ENCODE assay signal across 18 mouse cellular contexts in the genomic region with DNA sequence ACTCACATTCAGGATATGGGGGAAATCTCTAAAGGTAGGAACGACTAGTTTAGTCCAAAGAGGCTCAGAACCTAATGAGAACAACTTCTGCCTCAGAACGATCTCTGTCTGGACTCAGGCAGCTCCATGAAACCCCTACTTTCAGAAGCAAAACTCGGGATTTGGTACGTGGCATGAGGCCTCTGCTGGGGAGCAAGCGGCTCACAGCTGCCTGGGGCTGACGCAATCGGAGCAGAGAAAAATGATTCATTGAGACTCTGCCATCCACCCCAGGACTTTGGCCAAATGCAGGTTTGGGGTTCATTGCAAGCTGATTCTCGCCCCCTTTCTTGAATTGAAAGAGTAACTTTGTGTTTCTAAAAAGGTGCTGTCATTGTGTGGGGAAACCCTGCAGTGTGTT. TPM values are rescaled to one million over a fixed set of nuclear protein-coding genes. Genes with fewer than 3 reads are reported as not detected.
DNase-seq lines count a peak whose midpoint lies in the region; ATAC-seq and TF ChIP-seq lines count a peak whose summit lies in the region.
"Had no signal": no experiment of that assay in that cellular context is flagged by ENCODE, and none has a peak within 500 bp of the region (broad histone marks: within the 10 kb centered on the region; RNA-seq: fewer than 3 reads in every experiment).

No protein-coding gene starts in this region.

- H3K27ac ChIP-seq in stomach, embryonic 16.5 days (ENCODE audit: low read length): no peak overlapping the region
- H3K27ac ChIP-seq in stomach, postnatal 0 days (replicated peaks): no peak overlapping the region
- peak overlapping the region; percentile 63 for H3K27ac ChIP-seq in limb, embryonic 13.5 days
- H3K27ac ChIP-seq: embryonic facial prominence, embryonic 12.5 days; heart, embryonic 13.5 days; liver, embryonic 13.5 days; neural tube, embryonic 13.5 days had no signal

- no peak for TF ChIP-seq CTCF in stomach, postnatal 0 days (IDR thresholded peaks at IDR 0.05; ENCODE audit: low read depth)

- TF ChIP-seq EP300 in stomach, postnatal 0 days (optimal IDR thresholded peaks at IDR 0.05): no peak

- no peaks in the 10 kb centered on the region for H3K9me3 ChIP-seq in stomach, embryonic 16.5 days (replicated peaks; ENCODE audit: control insufficient read depth, low read length)
- H3K9me3 ChIP-seq in stomach, postnatal 0 days (ENCODE audit: control insufficient read depth, low read length): no peaks in the 10 kb centered on the region
- no peaks in the 10 kb centered on the region for H3K9me3 ChIP-seq in limb, embryonic 13.5 days
- H3K9me3 ChIP-seq: embryonic facial prominence, embryonic 12.5 days; heart, embryonic 13.5 days; liver, embryonic 13.5 days; neural tube, embryonic 13.5 days had no signal

- H3K4me2 ChIP-seq in stomach, embryonic 16.5 days (ENCODE audit: low read depth, low read length): no peak overlapping the region
- no peak overlapping the region for H3K4me2 ChIP-seq in stomach, postnatal 0 days (replicated peaks; ENCODE audit: low read depth)
- no peak overlapping the region for H3K4me2 ChIP-seq in limb, embryonic 13.5 days (replicated peaks)
- H3K4me2 ChIP-seq: embryonic facial prominence, embryonic 12.5 days; heart, embryonic 13.5 days; liver, embryonic 13.5 days; neural tube, embryonic 13.5 days had no signal

- H3K4me1 ChIP-seq in stomach, embryonic 16.5 days (ENCODE audit: control insufficient read depth, insufficient read depth, low read length): no peaks in the 10 kb centered on the region
- no peaks in the 10 kb centered on the region for H3K4me1 ChIP-seq in stomach, postnatal 0 days (replicated peaks; ENCODE audit: control insufficient read depth, insufficient read depth)
- H3K4me1 ChIP-seq in limb, embryonic 13.5 days: peaks cover 15% of the 10 kb centered on the region
- H3K4me1 ChIP-seq: embryonic facial prominence, embryonic 12.5 days; heart, embryonic 13.5 days; liver, embryonic 13.5 days; neural tube, embryonic 13.5 days had no signal

- WGBS in stomach, embryonic 16.5 days: 53% methylated on average over 8 of the region's 8 CpGs
- WGBS in stomach, postnatal 0 days: 47% methylated on average over 8 of the region's 8 CpGs
- WGBS in limb, embryonic 13.5 days: 51% methylated on average over 8 of the region's 8 CpGs

- H3K27me3 ChIP-seq in stomach, embryonic 16.5 days (ENCODE audit: control insufficient read depth, insufficient read depth, low read length): no peaks in the 10 kb centered on the region
- no peaks in the 10 kb centered on the region for H3K27me3 ChIP-seq in stomach, postnatal 0 days (ENCODE audit: control insufficient read depth, insufficient read depth, low read length)
- no peaks in the 10 kb centered on the region for H3K27me3 ChIP-seq in limb, embryonic 13.5 days
- H3K27me3 ChIP-seq: embryonic facial prominence, embryonic 12.5 days; heart, embryonic 13.5 days; liver, embryonic 13.5 days; neural tube, embryonic 13.5 days had no signal

- no peak overlapping the region for H3K4me3 ChIP-seq in stomach, embryonic 16.5 days (replicated peaks; ENCODE audit: low read length)
- no peak overlapping the region for H3K4me3 ChIP-seq in stomach, postnatal 0 days (ENCODE audit: low read depth, low read length)
- H3K4me3 ChIP-seq in limb, embryonic 13.5 days: no peak overlapping the region
- H3K4me3 ChIP-seq: embryonic facial prominence, embryonic 12.5 days; heart, embryonic 13.5 days; liver, embryonic 13.5 days; neural tube, embryonic 13.5 days had no signal

- H3K36me3 ChIP-seq in stomach, embryonic 16.5 days (ENCODE audit: control insufficient read depth, insufficient read depth, low read length): no peaks in the 10 kb centered on the region
- no peaks in the 10 kb centered on the region for H3K36me3 ChIP-seq in stomach, postnatal 0 days (ENCODE audit: control insufficient read depth, insufficient read depth, low read length)
- no peaks in the 10 kb centered on the region for H3K36me3 ChIP-seq in limb, embryonic 13.5 days
- H3K36me3 ChIP-seq: embryonic facial prominence, embryonic 12.5 days; heart, embryonic 13.5 days; liver, embryonic 13.5 days; neural tube, embryonic 13.5 days had no signal

- no peak for ATAC-seq in stomach, embryonic 16.5 days (ENCODE audit: insufficient read depth, low FRiP score)
- ATAC-seq in stomach, postnatal 0 days (ENCODE audit: low FRiP score, low TSS enrichment): no peak
- no peak for ATAC-seq in limb, embryonic 13.5 days (ENCODE audit: low FRiP score, low read depth)
- ATAC-seq: forebrain, embryonic 14.5 days; lung, postnatal 0 days had no signal

- DNase-seq in adrenal gland, postnatal 10 days: peak; percentile 56
- no peak for DNase-seq in adrenal gland, postnatal 4 days (ENCODE audit: low spot score in 2 of 2)
- DNase-seq in stomach, postnatal 0 days (ENCODE audit: low spot score): no peak
- peak; percentile 63 for DNase-seq in brain, adult 2 months (ENCODE audit: low read depth, low spot score)
- DNase-seq in right cerebral cortex, postnatal 25 days: no peak
- DNase-seq in liver: no peak
- DNase-seq: B cell, adult 2 months; cerebellum, adult 11-12 months; kidney, adult 2 months; liver, embryonic 13.5 days; thymus, postnatal 25 days had no signal

- 0 out of 2 replicates have a peak overlapping the region, but pooled peaks have one; percentile 24 for H3K9ac ChIP-seq in stomach, embryonic 16.5 days (ENCODE audit: low read length)
- no peak overlapping the region for H3K9ac ChIP-seq in stomach, postnatal 0 days (ENCODE audit: low read length)
- H3K9ac ChIP-seq in limb, embryonic 13.5 days: no peak overlapping the region
- H3K9ac ChIP-seq: embryonic facial prominence, embryonic 12.5 days; heart, embryonic 13.5 days; liver, embryonic 13.5 days; neural tube, embryonic 13.5 days had no signal

RNA-seq across cellular contexts. Expression of gene Nfat5, which starts 49.1 kb away (rescaled TPM):
- 100 to 1,000 TPM in 1 of 2 experiments, 10 to 100 TPM in 1; 68.6 to 138 TPM for total RNA-seq in adrenal gland, postnatal 10 days (2021)
- 100 to 1,000 TPM; 154 to 167 TPM for total RNA-seq in adrenal gland, postnatal 4 days (2021)
- 9.0 and 11.7 TPM in 2 replicates for polyA plus RNA-seq in stomach, embryonic 16.5 days (2015; fragmentation: Nextera tagmentation; extraction: Ambion mirVana)
- 4.8 and 5.8 TPM in 2 replicates for polyA plus RNA-seq in stomach, postnatal 0 days (2015; fragmentation: Nextera tagmentation; extraction: Ambion mirVana)
- 21.4 and 22.5 TPM in 2 replicates for polyA plus RNA-seq in limb, embryonic 13.5 days (2015; fragmentation: Nextera tagmentation; extraction: Ambion mirVana)

Comparison
In these comparisons a context has a peak if more than half of its experiments do, and no peak if none do; other contexts are left out.
1. DNase-seq: peak in adrenal gland, postnatal 10 days (single experiment) and brain, adult 2 months (single experiment); none in adrenal gland, postnatal 4 days (0 of 2), stomach, postnatal 0 days (single experiment), right cerebral cortex, postnatal 25 days (single experiment) and liver (single experiment).